Mouse (Mus musculus): Measurements from ENCODE around the gene Gm49322.

DNA sequence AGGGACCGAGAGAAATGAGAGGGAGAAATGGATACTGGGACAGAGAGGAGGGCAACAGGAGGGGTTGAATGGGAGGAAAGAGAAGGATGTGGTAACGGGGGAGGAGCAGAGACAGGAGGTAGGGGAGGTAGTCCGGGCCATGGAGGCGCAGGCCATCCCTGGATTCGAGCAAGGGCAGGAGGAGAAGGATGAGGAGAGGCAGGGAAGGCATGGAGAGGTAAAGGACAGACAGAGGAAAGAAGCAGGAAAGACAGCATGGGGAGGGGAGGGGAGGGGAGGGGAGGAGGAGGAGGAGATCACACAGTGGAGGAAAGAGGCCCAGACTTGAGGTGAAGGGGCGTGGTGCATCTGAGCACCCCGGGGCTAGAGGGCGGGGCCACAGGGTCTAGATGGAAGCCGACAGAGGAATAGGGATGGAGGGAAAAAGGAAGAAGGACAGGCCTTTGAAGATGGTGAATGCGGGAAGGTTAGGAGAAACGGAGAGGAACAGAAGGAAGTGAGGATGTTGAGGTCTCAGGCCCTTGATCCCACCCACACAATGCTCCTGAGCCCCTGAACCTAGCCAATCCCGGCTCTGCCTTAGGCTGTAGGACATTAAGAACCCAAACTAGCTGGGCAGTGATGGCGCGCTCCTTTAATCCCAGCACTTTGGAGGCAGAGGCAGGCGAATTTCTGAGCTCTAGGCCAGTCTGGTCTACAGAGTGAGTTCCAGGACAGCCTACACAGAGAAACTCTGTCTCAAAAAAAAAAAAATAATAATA, 51.2 kb downstream of the Gm49322 start, which contains the start of gene Btbd2:
- TF ChIP-seq CTCF (IDR thresholded peaks at IDR 0.05; ENCODE audit: extremely low read depth, insufficient read length, insufficient replicate concordance, low read depth, low read length) (no peak), POLR2A (IDR thresholded peaks at IDR 0.05; ENCODE audit: low read depth, low read length) (no peak; the same call in 1 of the 2 replicates)

Measured in small intestine, adult 2 months (tissue).